Comparison of ENCODE assay signal across 24 mouse cellular contexts in the genomic region with DNA sequence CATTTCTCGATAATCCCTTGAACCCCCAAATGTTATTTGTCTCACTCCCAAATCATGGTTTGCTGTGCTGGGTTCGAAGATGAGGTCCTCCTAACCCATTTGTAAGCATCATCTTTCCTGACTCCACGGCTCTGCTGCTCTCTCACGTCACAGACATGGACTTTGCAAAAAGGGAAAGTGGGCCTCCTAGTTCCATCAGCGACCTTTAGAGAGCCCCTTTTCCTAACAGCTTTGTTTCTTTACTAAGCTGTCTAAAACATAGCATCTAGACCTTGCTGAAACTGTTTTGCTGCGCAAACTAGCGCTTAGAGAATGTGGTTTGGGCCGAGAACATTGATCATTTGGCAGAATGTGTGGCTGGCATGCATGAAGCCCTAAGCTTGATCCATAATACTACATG. TPM values are rescaled to one million over a fixed set of nuclear protein-coding genes. Genes with fewer than 3 reads are reported as not detected.
DNase-seq lines count a peak whose midpoint lies in the region; ATAC-seq and TF ChIP-seq lines count a peak whose summit lies in the region.
"Had no signal": no experiment of that assay in that cellular context is flagged by ENCODE, and none has a peak within 500 bp of the region (broad histone marks: within the 10 kb centered on the region; RNA-seq: fewer than 3 reads in every experiment).

No protein-coding gene starts in this region.

- TF ChIP-seq POLR2A in embryonic fibroblast, embryonic 13.5 days (IDR thresholded peaks at IDR 0.05; ENCODE audit: low read depth, low read length): no peak

- 78% methylated on average over 8 of the region's 8 CpGs for WGBS in heart, embryonic 12.5 days
- WGBS in midbrain, embryonic 12.5 days: 70% methylated on average over 8 of the region's 8 CpGs
- WGBS in midbrain, embryonic 16.5 days: 64% methylated on average over 8 of the region's 8 CpGs

- no peak for TF ChIP-seq CTCF in embryonic fibroblast, embryonic 13.5 days (IDR thresholded peaks at IDR 0.05; ENCODE audit: borderline replicate concordance, insufficient read depth, low read length)

- ATAC-seq in heart, embryonic 12.5 days (ENCODE audit: insufficient number of reproducible peaks, low FRiP score): no peak
- ATAC-seq in midbrain, embryonic 12.5 days (ENCODE audit: low FRiP score, low read depth): no peak
- no peak for ATAC-seq in midbrain, embryonic 16.5 days
- ATAC-seq: inflammation-experienced regulatory T-cells, adult 6 months had no signal

- H3K27ac ChIP-seq in heart, embryonic 12.5 days (ENCODE audit: poor library complexity, severe bottlenecking): no peak overlapping the region
- H3K27ac ChIP-seq in midbrain, embryonic 12.5 days (replicated peaks): peak overlapping the region; percentile 52
- no peak overlapping the region for H3K27ac ChIP-seq in midbrain, embryonic 16.5 days (ENCODE audit: low read length)
- peak overlapping the region; percentile 31; the same call in 1 of the 2 replicates for H3K27ac ChIP-seq in embryonic fibroblast, embryonic 13.5 days (ENCODE audit: insufficient read depth, low read length)
- H3K27ac ChIP-seq: kidney, postnatal 0 days; liver, embryonic 15.5 days; stomach, embryonic 15.5 days had no signal

- H3K27me3 ChIP-seq in heart, embryonic 12.5 days (replicated peaks): no peaks in the 10 kb centered on the region
- H3K27me3 ChIP-seq in midbrain, embryonic 12.5 days: no peaks in the 10 kb centered on the region
- no peaks in the 10 kb centered on the region for H3K27me3 ChIP-seq in midbrain, embryonic 16.5 days (ENCODE audit: control insufficient read depth, insufficient read depth, low read depth, low read length)
- H3K27me3 ChIP-seq: CH12.LX; hindbrain, embryonic 12.5 days; liver, embryonic 15.5 days; Patski; stomach, embryonic 15.5 days had no signal

- no peak overlapping the region for H3K4me3 ChIP-seq in heart, embryonic 12.5 days
- H3K4me3 ChIP-seq in midbrain, embryonic 12.5 days: no peak overlapping the region
- H3K4me3 ChIP-seq in midbrain, embryonic 16.5 days (ENCODE audit: low read depth, low read length): no peak overlapping the region
- no peak overlapping the region for H3K4me3 ChIP-seq in embryonic fibroblast, embryonic 13.5 days (ENCODE audit: insufficient read depth, low read length)
- H3K4me3 ChIP-seq: hindbrain, embryonic 12.5 days; limb, embryonic 10.5 days; liver, embryonic 15.5 days; stomach, embryonic 15.5 days had no signal

- H3K9me3 ChIP-seq in heart, embryonic 12.5 days (replicated peaks): no peaks in the 10 kb centered on the region
- H3K9me3 ChIP-seq in midbrain, embryonic 12.5 days: no peaks in the 10 kb centered on the region
- H3K9me3 ChIP-seq in midbrain, embryonic 16.5 days (replicated peaks; ENCODE audit: control insufficient read depth, low read length, poor library complexity, severe bottlenecking): no peaks in the 10 kb centered on the region
- H3K9me3 ChIP-seq: G1E; hindbrain, embryonic 12.5 days; limb, embryonic 10.5 days; liver, embryonic 15.5 days; stomach, embryonic 15.5 days had no signal

- H3K4me1 ChIP-seq in heart, embryonic 12.5 days (replicated peaks): peaks cover 33% of the 10 kb centered on the region
- H3K4me1 ChIP-seq in midbrain, embryonic 12.5 days: peaks cover 92% of the 10 kb centered on the region
- H3K4me1 ChIP-seq in midbrain, embryonic 16.5 days (ENCODE audit: control insufficient read depth, insufficient read depth, low read length): peaks cover 33% of the 10 kb centered on the region
- peaks cover 31% of the 10 kb centered on the region for H3K4me1 ChIP-seq in embryonic fibroblast, embryonic 13.5 days (ENCODE audit: control insufficient read depth, insufficient read depth, low read length)
- H3K4me1 ChIP-seq: liver, embryonic 15.5 days had no signal

- H3K36me3 ChIP-seq in heart, embryonic 12.5 days: no peaks in the 10 kb centered on the region
- peaks cover 8% of the 10 kb centered on the region; the same call in 1 of the 2 replicates for H3K36me3 ChIP-seq in midbrain, embryonic 12.5 days
- H3K36me3 ChIP-seq in midbrain, embryonic 16.5 days (ENCODE audit: control insufficient read depth, insufficient read depth, low read length): no peaks in the 10 kb centered on the region
- H3K36me3 ChIP-seq: G1E; hindbrain, embryonic 12.5 days; liver, embryonic 15.5 days; stomach, embryonic 15.5 days had no signal

- no peak overlapping the region for H3K9ac ChIP-seq in heart, embryonic 12.5 days
- H3K9ac ChIP-seq in midbrain, embryonic 12.5 days (replicated peaks): no peak overlapping the region
- no peak overlapping the region for H3K9ac ChIP-seq in midbrain, embryonic 16.5 days (ENCODE audit: low read depth, low read length)
- H3K9ac ChIP-seq: hindbrain, embryonic 12.5 days; liver, embryonic 15.5 days; stomach, embryonic 15.5 days had no signal

- DNase-seq in cerebellum, adult 9-11 months: peak; percentile 17
- no peak for DNase-seq in cerebellum, postnatal 36 days
- DNase-seq in heart, adult 11 months: peak; percentile 76
- DNase-seq: cerebellum, adult 11-12 months; gastrocnemius, postnatal 10 days; heart, postnatal 10 days; kidney, adult 2 months; liver; lung, postnatal 10 days; thymus, postnatal 25 days had no signal

- no peak overlapping the region for H3K4me2 ChIP-seq in heart, embryonic 12.5 days
- no peak overlapping the region for H3K4me2 ChIP-seq in midbrain, embryonic 12.5 days (replicated peaks)
- no peak overlapping the region for H3K4me2 ChIP-seq in midbrain, embryonic 16.5 days (ENCODE audit: low read length)
- H3K4me2 ChIP-seq: heart, embryonic 11.5 days; hindbrain, embryonic 12.5 days; liver, embryonic 15.5 days; stomach, embryonic 15.5 days had no signal

RNA-seq across cellular contexts. Expression of a gene that starts 19.1 kb away (rescaled TPM):
- 7.9 and 9.3 TPM in 2 replicates for polyA plus RNA-seq in heart, embryonic 12.5 days (2016; fragmentation: Nextera tagmentation; extraction: Ambion mirVana)
- polyA plus RNA-seq in midbrain, embryonic 12.5 days (2016; fragmentation: Nextera tagmentation; extraction: Ambion mirVana): 52.4 and 67.7 TPM in 2 replicates
- polyA plus RNA-seq in midbrain, embryonic 16.5 days (2015; fragmentation: Nextera tagmentation; extraction: Ambion mirVana): 7.3 and 10.5 TPM in 2 replicates
- polyA plus RNA-seq in embryonic fibroblast, embryonic 13.5 days (2011; ENCODE audit: insufficient read length, low read depth, missing spikeins): 13.7 and 30.6 TPM in 2 replicates
- polyA plus RNA-seq: G1E had no signal

Comparison
In these comparisons a context has a peak if more than half of its experiments do, and no peak if none do; other contexts are left out.
1. DNase-seq: peak in cerebellum, adult 9-11 months (single experiment) and heart, adult 11 months (single experiment); none in cerebellum, postnatal 36 days (0 of 2).
2. H3K27ac ChIP-seq: peak in midbrain, embryonic 12.5 days (single experiment) and embryonic fibroblast, embryonic 13.5 days (single experiment); none in heart, embryonic 12.5 days (single experiment) and midbrain, embryonic 16.5 days (single experiment).